Mouse (Mus musculus) mesoderm, embryonic 11.5 days (tissue): ENCODE results near the gene Tha1.
A peak's percentile ranks its signal among the peaks of the same experiment; 100 is the strongest.

Experiments
- DNase-seq: peaks from one replicate; pipeline ENCODE4 v3.0.0-alpha.2; 2012; ENCODE audit warnings: low read depth, low spot score

Tha1 gene

GRCm38 (mm10) chr11:117826164-117826563 is 47.1 kb downstream of the Tha1 start:
- DNase-seq, result no peak

- peak; percentile 91 for DNase-seq
These were observed 47.8 kb downstream of the Tha1 start, which contains the start of the genes Afmid and Tk1 for GRCm38 (mm10) chr11:117825333-117826101. TSS of gene Afmid (plus strand) at chr11:117825924. TSS of gene Tk1 (minus strand) at chr11:117826092.

- peak; percentile 85 for DNase-seq
These were observed 49.0 kb downstream of the Tha1 start for GRCm38 (mm10) chr11:117824060-117824969.

- no peak for DNase-seq
These were observed 49.9 kb downstream of the Tha1 start for GRCm38 (mm10) chr11:117823411-117823810.

- no peak for DNase-seq
These were observed 50.5 kb downstream of the Tha1 start for GRCm38 (mm10) chr11:117822728-117823241.

GRCm38 (mm10) chr11:117821868-117822267 is 51.4 kb downstream of the Tha1 start:
- DNase-seq, result no peak

- DNase-seq, result no peak
These were observed 53.1 kb downstream of the Tha1 start for GRCm38 (mm10) chr11:117820173-117820572.

- no peak for DNase-seq
These were observed 54.2 kb downstream of the Tha1 start for GRCm38 (mm10) chr11:117819095-117819494.
